Mouse (Mus musculus) spleen, postnatal 36 days (tissue): Measurements from ENCODE around the gene Arhgef26.

ENCODE experiments used
- DNase-seq, 2 experiments: peaks; one replicate each; pipeline ENCODE4 v3.0.0; 2022; ENCODE audit warnings: low spot score in 2 of 2, mixed read lengths in 1 of 2

The Arhgef26 gene

DNA sequence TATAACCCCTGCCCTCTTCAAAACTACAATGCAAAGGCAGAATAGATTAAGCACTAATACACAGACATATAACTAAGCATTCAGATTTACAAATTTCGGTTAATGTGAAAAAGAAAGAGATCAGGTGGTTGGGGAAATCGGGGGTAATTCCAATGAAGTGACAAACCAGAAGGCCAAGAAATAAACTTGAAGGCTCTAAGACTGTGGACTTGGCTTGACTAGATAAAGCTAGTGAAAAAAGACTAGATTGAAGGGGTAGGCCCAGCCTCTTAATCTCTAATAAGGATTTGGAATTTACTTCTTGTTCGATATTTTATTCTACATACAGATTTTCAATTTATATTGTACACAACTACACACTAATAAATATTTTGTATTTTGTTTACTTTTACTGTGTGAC lies at the start of gene Arhgef26:
TSS of gene Arhgef26 (plus strand) at position 301 of the 400 bp plus-strand sequence.
- DNase-seq: no peak

GRCm38 (mm10) chr3:62310493-62310892 lies 27.7 kb upstream of the Arhgef26 start:
- DNase-seq: no peak

DNA sequence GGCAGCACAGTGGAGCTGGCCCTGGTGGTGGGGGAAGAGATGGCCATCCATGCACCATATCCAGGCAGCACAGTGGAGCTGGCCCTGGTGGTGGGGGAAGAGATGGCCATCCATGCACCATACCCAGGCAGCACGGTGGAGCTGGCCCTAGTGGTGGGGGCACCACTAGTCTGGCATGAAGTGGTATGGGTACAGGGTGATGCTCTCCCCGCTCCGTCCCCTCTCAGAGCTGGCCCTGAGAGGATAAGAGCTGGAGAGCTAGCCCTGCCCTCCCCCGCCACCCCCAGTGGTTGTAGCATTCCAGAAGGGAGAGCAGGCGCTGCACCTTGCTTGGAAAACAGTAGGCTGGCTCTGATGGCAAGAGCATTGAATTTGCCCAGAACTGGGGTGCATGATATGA lies 26.9 kb upstream of the Arhgef26 start:
- DNase-seq: no peak

GRCm38 (mm10) chr3:62324708-62325107 lies 13.4 kb upstream of the Arhgef26 start:
- no peak for DNase-seq

DNA sequence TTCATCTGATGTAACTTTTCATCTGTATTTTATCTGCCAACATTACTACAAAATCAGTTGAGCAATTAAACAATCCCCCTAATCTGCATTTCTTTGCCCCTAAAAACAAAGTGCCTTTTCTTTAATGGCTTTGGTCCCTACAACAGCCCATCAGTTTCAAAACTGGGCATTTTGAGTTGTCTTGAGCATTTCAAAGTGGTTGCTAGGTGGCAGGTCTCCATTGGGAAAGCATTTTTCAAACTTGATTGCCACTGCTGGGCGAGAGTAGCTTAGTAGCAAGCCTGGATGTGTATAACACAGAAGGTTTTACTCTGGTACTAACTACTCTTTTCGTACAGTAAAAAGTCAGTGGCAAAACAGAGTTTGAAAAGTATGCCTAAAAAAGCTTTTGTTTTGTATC lies 10.2 kb upstream of the Arhgef26 start:
- no peak for DNase-seq

DNA sequence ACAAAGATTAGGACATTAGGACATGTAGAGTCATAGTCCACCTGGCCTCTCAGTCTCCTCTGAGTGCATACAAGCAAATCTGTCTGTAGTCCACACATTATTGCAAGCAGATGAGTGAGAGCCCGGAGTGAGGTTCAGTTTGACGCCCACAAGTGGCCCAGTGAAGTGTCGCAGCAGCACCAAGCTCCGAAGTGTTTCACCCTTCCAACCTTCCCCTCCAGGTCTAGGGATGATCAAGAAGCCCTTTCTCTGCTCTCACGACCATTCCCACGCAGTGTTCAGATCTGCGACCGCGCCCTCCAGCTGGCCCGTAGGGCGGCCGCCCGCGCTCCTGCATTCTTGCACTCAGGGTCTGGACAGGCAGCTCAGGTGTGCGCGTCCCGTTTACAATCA lies 313 bp downstream of the Arhgef26 start:
- DNase-seq: no peak

- DNase-seq: no peak
Observed at GRCm38 (mm10) chr3:62338854-62339515, 841 bp downstream of the Arhgef26 start.

- no peak for DNase-seq
Observed at GRCm38 (mm10) chr3:62339516-62340051, 1.4 kb downstream of the Arhgef26 start.

- no peak for DNase-seq
Observed at GRCm38 (mm10) chr3:62340154-62340760, 2.1 kb downstream of the Arhgef26 start.

GRCm38 (mm10) chr3:62340861-62341260 lies 2.7 kb downstream of the Arhgef26 start:
- DNase-seq: no peak

DNA sequence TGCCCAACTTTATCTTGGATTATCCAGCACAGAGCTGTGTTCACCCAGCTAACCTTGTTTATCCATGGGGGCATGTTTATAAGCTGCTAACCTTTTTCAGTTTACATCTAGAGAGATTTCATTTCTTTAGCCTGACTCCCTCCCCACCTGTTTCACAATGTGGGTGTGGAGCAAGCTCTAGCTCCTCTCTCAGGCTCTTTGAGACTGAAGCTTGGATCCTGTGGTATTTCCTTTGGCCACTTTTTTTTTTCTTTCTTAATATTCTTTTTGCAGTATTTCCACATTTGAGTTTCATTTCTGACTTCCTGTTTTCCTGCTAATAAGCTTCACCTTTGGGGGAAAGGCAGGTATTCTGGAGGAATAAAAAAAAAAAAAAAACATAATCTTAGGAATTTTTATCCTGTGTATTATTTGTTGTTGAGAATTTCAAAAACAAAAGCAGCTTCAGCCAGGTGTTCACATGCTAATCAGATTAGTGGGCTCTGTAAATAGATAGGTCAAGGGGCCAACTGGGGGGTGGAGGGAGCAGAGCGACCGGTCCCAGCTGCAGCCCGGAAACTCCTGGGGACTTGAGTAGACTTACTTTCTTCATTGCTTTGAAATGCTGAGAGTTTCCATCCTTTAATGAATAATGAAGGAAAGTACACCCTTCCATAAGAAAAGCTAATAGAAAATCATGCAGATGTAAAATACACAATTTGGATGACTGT lies 3.5 kb downstream of the Arhgef26 start:
- DNase-seq: no peak

- no peak for DNase-seq
Observed at GRCm38 (mm10) chr3:62348514-62349217, 10.5 kb downstream of the Arhgef26 start.

DNA sequence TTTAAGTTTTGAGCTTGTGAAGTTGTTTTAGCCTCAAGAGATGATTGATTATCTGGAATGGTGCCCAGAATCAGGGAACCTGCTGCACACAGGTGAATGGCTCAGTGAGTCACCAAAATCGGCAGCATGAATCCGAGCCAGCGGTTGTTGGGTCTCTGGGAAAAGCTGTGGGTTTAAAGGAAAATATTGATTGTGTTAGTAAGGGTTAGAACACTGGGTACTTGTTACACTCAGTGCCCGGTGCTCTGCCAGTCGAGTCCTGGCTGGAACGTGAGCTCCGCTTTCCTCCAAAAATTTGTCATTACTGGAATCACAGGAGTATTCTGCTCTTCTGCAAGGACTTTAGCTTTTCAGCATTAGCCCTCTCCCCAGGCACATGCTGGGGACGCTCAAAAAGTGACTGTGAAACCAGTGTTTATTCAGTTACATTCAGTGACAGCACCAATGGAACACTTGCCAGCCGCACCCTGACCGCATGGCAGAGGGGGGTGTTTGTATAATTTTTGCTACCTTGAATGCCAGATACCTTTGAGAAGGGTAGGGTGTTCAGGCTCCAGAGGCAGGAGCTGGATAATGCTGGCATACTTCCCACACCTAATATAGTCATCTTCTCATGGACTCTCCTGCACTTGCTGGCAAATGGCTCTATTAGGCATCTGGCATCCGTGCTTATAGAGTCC lies 11.2 kb downstream of the Arhgef26 start:
- DNase-seq: no peak

DNA sequence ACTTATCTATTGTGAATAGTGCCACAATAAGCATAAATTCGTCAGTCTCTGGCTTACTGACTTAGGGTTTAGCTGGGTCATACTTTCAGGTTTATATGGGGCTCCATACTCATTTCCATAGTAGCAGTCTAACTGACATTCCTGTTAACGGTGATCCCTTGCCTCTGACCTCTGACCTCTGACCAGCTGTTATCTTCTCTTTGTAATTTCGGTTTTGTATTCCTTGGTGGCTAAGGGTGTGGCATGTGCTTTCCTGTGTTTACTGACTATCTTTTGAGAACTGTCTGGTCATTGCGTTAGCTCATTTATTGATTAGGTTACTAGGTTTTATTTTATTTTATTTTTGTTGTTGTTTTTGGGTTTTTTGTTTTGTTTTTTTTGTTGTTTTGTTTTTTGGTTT lies 13.9 kb downstream of the Arhgef26 start:
- DNase-seq: no peak

DNA sequence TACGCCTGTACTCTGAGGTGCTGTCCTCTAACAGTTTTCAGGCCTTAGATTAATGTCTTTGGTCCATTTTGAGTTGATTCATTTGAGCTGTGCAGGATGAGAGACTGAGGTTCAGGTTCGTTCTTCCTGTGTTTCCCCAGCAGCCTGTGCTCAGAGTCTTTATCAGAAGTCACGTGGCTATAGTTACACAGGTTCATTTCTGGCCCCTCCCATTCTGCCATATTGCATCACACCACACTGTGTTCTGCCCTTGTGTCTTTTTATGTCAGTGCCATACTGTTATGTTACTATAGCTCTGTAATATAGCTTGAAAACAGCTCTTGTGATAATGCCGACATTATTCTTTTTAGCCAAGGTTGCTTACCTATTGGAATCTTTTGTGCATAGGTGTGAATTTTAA lies 14.7 kb downstream of the Arhgef26 start:
- no peak for DNase-seq

GRCm38 (mm10) chr3:62367882-62368281 lies 29.7 kb downstream of the Arhgef26 start:
- no peak for DNase-seq

DNA sequence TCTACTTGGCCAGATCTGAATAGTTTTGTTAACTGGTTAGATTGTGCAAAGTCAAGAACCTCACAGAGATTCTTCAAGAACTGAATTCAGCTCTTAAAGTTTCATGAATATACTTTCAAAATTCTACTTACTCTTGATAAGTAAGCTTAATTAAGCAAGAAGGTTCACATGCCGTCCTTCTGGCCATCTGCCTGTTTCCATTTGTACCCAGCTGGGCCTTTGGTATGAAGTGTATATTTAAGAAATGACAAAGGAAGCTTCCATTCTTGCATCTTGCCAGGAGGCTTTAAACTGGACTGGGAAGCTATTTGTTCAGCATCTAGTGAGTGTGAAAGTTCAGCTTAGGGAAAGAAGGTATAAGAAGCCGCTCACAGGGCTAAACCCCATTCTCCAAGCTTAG lies 34.7 kb downstream of the Arhgef26 start:
- DNase-seq: no peak

DNA sequence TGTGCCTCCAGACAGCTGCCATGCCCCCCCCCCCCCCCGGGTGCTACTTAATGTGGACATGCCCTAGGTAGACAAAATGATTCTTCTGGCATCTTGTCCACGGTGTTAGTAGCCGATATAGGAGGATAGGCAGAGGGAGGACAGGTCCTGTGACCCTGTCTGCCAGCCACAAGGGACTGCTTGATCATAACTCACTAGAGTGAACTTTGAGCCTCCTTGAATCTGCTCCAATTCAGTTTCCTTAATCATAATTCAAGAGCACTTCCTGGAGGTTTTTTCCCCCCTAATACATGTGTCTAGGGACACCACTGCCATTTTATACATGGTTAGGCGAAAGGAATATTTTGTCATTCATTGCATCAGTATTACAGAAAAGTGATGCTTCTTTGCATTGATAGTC lies 36.2 kb downstream of the Arhgef26 start:
- no peak for DNase-seq

GRCm38 (mm10) chr3:62374831-62375230 lies 36.7 kb downstream of the Arhgef26 start:
- no peak for DNase-seq

- no peak for DNase-seq
Observed at GRCm38 (mm10) chr3:62376719-62377118, 38.6 kb downstream of the Arhgef26 start.

- DNase-seq: no peak
Observed at GRCm38 (mm10) chr3:62379946-62380345, 41.8 kb downstream of the Arhgef26 start.

GRCm38 (mm10) chr3:62380420-62380819 lies 42.3 kb downstream of the Arhgef26 start:
- no peak for DNase-seq
